Mouse (Mus musculus): ENCODE measurements around the gene Hoxc5.

GRCm38 (mm10) chr15:102919336-102920180 is 47.7 kb upstream of the Hoxc5 start:
- TF ChIP-seq CTCF (IDR thresholded peaks at IDR 0.05; ENCODE audit: low read depth, low read length) (no peak), EP300 (IDR thresholded peaks at IDR 0.05; ENCODE audit: insufficient read depth, low read depth, low read length) (no peak), POLR2A (IDR thresholded peaks at IDR 0.05; ENCODE audit: insufficient read depth, low read length) (no peak)

All from ES-Bruce4 (cell line).